Mouse (Mus musculus) macrophage (primary cell): ENCODE measurements around the gene Pdzd2. TPM values are rescaled to one million over a fixed set of nuclear protein-coding genes. Genes with fewer than 3 reads are reported as not detected.

Source experiments
- H3K27ac ChIP-seq: fragments of 350-480 bp; formaldehyde crosslinking; 2 replicates; pipeline ENCODE4 v1.9.0; 2021
- H3K36me3 ChIP-seq: fragments of 350-480 bp; formaldehyde crosslinking; 2 replicates; pipeline ENCODE4 v1.9.0; 2021; ENCODE audit errors: inconsistent target
- H3K4me3 ChIP-seq: fragments of 350-480 bp; formaldehyde crosslinking; 2 replicates; pipeline ENCODE4 v1.9.0; 2021; ENCODE audit errors: inconsistent target
- H3K79me2 ChIP-seq: fragments of 350-480 bp; formaldehyde crosslinking; 2 replicates; pipeline ENCODE4 v1.9.0; 2021; ENCODE audit errors: inconsistent target
- WGBS: methylation state at CpG from one replicate; pipeline ENCODE4 v1.1.7; 2026; ENCODE audit warnings: inconsistent platforms; ENCODE audit not compliant: missing documents; 5-methylcytosine and 5-hydroxymethylcytosine counted together
- polyA plus RNA-seq: library from polyadenylated mRNA; stranded (reverse); fragments of 250-400 nt; gene quantifications from 3 replicates; pipeline ENCODE4 v1.2.4, GENCODE M21; 2018; ENCODE audit warnings: inconsistent platforms

Gene Pdzd2
- polyA plus RNA-seq, 1 experiment from 2014 or later: not detected

DNA sequence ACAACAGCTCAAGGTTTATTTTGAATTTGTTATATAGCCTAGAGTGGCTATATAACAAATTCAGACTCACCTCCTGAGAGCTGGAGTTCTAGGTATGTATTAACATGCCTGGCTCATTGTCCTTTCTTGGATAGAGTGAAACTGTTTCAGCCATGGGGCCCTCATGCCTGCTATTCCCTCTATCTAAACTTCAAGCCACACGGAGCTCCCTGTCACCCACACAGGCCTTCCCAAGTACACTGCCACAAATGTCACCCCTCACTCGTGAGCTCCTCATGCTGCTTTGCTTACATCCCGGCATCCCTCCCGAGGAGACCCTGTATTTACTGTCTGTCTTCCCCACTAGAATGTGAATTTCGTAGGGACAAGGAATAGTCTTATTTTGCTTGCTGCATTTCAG is 103.3 kb downstream of the Pdzd2 start:
- Histone ChIP-seq H3K27ac (no peak overlapping the region), H3K36me3 (no peaks in the 10 kb centered on the region), H3K4me3 (no peak overlapping the region), H3K79me2 (no peaks in the 10 kb centered on the region)
- 83% methylated on average over 5 of the region's 5 CpGs for WGBS

DNA sequence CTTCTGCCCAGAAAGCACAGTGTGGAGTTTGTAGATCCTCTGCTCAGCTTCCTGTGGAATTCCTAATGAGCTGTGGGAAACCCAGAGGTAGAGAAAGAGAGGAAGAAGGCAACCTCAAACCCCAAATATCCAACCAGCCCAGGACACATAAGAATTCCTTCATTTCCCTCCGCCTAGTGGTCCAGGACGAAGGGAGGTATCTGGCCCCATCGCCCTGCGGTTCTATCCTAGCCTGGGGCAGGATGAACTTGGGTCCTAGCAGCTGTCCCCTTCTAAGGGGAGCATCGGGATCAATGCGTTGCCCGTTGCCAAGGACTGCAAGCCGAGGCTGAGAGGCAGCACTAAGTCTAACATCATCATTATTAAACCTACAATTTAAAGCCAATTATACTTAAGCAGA is 104.8 kb downstream of the Pdzd2 start:
- Histone ChIP-seq H3K27ac (no peak overlapping the region), H3K79me2 (no peaks in the 10 kb centered on the region), H3K36me3 (no peaks in the 10 kb centered on the region), H3K4me3 (no peak overlapping the region)
- WGBS: 88% methylated on average over 8 of the region's 8 CpGs

DNA sequence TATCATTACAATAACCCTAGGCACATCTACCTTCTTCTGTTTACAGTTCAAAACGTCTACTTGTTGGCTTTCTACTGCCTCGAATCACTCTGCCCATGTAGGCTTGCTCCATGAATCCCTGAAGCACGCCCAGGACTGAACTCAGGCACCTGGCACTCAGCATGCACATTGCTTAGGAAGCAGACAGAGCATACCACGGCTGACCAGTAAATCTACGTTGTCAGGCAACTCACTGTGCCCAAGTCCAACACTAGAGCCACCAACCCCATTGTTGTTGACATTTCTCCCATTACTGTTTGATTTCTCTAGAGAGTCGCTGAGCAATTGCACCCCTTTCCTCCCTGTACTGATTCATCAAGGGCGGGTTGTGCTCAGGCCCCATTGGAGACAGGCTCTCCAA is 110.6 kb downstream of the Pdzd2 start:
- WGBS: 94% methylated on average over 7 of the region's 7 CpGs
- Histone ChIP-seq H3K79me2 (no peaks in the 10 kb centered on the region), H3K27ac (no peak overlapping the region), H3K4me3 (no peak overlapping the region), H3K36me3 (no peaks in the 10 kb centered on the region)

GRCm38 (mm10) chr15:12628451-12628850 is 111.3 kb downstream of the Pdzd2 start:
- WGBS: 95% methylated on average over 7 of the region's 7 CpGs
- no peak overlapping the region for H3K27ac ChIP-seq
- H3K36me3 ChIP-seq: no peaks in the 10 kb centered on the region
- H3K79me2 ChIP-seq: no peaks in the 10 kb centered on the region
- H3K4me3 ChIP-seq: no peak overlapping the region

- Histone ChIP-seq H3K27ac (no peak overlapping the region), H3K36me3 (no peaks in the 10 kb centered on the region), H3K4me3 (no peak overlapping the region), H3K79me2 (no peaks in the 10 kb centered on the region)
- 35% methylated on average over 9 of the region's 9 CpGs for whole genome bisulfite sequencing
Measured at GRCm38 (mm10) chr15:12626930-12627329, 112.8 kb downstream of the Pdzd2 start.

GRCm38 (mm10) chr15:12626166-12626565 is 113.6 kb downstream of the Pdzd2 start:
- Histone ChIP-seq H3K36me3 (no peaks in the 10 kb centered on the region), H3K27ac (no peak overlapping the region), H3K79me2 (no peaks in the 10 kb centered on the region), H3K4me3 (no peak overlapping the region)
- 17% methylated on average over 8 of the region's 8 CpGs for WGBS

DNA sequence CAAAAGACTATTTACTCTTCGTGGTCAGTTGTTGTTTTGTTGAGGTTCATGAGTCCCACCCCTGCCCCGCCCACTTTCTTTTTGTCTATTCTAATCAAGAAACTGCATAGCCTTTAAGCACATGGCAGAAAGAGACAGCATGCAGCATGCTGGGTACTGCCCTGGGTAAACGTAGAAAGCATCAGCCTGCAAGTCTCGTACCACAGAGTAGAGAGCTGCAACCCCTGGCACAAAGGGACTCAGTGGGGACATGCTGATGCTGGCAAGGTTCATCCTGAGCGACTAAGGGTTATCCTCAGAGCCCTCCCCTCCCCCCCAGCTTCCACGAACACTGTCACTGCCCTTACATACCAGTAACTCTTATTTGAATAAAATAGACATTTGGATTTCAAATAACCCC is 114.2 kb downstream of the Pdzd2 start:
- H3K4me3 ChIP-seq: no peak overlapping the region
- no peaks in the 10 kb centered on the region for H3K79me2 ChIP-seq
- 91% methylated on average over 6 of the region's 6 CpGs for whole genome bisulfite sequencing

DNA sequence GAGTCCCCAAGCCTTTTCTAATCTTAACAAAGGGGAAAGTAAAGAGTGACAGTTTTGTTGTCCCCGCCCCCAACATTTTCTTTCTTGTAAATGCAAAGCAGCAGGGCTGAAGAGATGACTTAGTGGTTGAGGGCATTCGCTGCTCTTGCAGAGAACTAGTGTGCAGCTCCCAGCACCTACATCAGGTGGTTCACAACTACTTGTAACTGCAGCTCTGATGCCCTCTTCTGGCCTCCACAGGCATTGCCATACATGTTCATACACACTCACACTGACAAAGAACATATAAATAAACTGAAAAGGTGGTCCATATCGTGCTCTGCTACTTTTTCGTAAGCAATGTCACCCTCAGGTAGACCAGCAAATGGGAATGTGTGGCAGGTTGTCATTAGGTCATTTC is 116.2 kb downstream of the Pdzd2 start:
- WGBS: 92% methylated on average over 4 of the region's 4 CpGs

More for the DNA sequence above, 114.2 kb downstream of the Pdzd2 start:
- H3K27ac ChIP-seq: no peak overlapping the region
- H3K36me3 ChIP-seq: no peaks in the 10 kb centered on the region

DNA sequence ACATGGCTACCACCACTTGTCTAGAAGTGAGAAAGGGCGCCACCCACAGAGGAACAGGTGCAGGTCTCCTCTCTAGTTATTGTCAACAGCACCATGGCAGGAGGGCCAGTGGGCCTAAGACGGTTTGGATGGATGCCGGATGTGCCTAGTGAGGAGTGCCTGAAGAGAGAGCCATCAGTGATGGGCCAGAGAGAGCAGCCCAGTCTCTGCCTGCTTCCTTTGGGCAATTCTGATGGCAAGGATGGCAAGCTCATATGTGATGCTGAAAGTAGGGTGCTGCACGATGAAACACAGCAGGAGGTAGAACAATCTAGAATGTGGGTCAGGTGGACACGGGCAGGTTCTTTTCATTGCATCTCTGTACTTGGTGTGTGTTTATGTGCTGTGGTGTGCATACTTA is 117.0 kb downstream of the Pdzd2 start:
- WGBS: 97% methylated on average over 5 of the region's 5 CpGs
- Histone ChIP-seq H3K36me3 (no peaks in the 10 kb centered on the region), H3K4me3 (no peak overlapping the region), H3K79me2 (no peaks in the 10 kb centered on the region), H3K27ac (no peak overlapping the region)

More for the DNA sequence above, 116.2 kb downstream of the Pdzd2 start:
- no peaks in the 10 kb centered on the region for H3K36me3 ChIP-seq
- no peaks in the 10 kb centered on the region for H3K79me2 ChIP-seq
- H3K4me3 ChIP-seq: no peak overlapping the region
- H3K27ac ChIP-seq: no peak overlapping the region

DNA sequence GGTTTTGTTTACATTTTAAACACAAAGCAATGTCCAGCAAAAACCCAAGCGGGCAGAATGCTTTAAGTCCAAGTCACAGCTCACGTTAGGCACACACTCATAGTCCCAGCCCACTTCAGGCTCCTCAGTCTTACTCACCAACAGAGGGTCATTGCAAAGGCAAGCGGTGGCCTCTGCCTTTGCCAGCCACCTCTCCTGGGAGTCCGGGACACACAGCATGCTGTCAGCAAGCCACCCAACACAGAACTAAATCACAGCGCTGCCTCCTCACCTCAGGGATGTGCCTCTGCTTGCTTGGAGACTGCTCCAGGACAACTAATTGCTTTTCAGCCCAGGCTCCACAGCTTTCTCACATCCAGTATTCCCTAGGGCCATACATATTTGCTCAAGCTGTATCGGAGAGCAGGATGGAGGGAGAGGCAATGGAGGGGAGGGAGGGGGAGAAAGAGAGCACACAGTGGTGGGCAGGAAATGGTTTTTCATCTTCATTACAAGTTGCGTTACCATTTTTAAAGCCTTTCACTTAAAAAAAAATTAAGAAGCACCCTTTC is 117.6 kb downstream of the Pdzd2 start:
- H3K4me3 ChIP-seq: no peak overlapping the region
- no peaks in the 10 kb centered on the region for H3K36me3 ChIP-seq
- 95% methylated on average over 7 of the region's 7 CpGs for WGBS

GRCm38 (mm10) chr15:12619273-12619672 is 120.5 kb downstream of the Pdzd2 start:
- no peak overlapping the region for H3K4me3 ChIP-seq
- no peak overlapping the region for H3K27ac ChIP-seq
- no peaks in the 10 kb centered on the region for H3K36me3 ChIP-seq
- 95% methylated on average over 8 of the region's 8 CpGs for WGBS
- H3K79me2 ChIP-seq: no peaks in the 10 kb centered on the region

More for the DNA sequence above, 117.6 kb downstream of the Pdzd2 start:
- no peak overlapping the region for H3K27ac ChIP-seq
- H3K79me2 ChIP-seq: no peaks in the 10 kb centered on the region

GRCm38 (mm10) chr15:12617651-12618050 is 122.1 kb downstream of the Pdzd2 start:
- WGBS: 6% methylated on average over 11 of the region's 11 CpGs
- no peaks in the 10 kb centered on the region for H3K79me2 ChIP-seq
- H3K4me3 ChIP-seq: no peak overlapping the region
- H3K36me3 ChIP-seq: no peaks in the 10 kb centered on the region
- no peak overlapping the region for H3K27ac ChIP-seq

- 42% methylated on average over 8 of the region's 8 CpGs for WGBS
- no peaks in the 10 kb centered on the region for H3K36me3 ChIP-seq
- no peak overlapping the region for H3K27ac ChIP-seq
- no peak overlapping the region for H3K4me3 ChIP-seq
- no peaks in the 10 kb centered on the region for H3K79me2 ChIP-seq
Measured at GRCm38 (mm10) chr15:12617220-12617619, 122.5 kb downstream of the Pdzd2 start.

- Histone ChIP-seq H3K36me3 (no peaks in the 10 kb centered on the region), H3K27ac (no peak overlapping the region), H3K4me3 (no peak overlapping the region), H3K79me2 (no peaks in the 10 kb centered on the region)
- 86% methylated on average over 20 of the region's 20 CpGs for WGBS
Measured at GRCm38 (mm10) chr15:12614944-12615878, 124.5 kb downstream of the Pdzd2 start.

DNA sequence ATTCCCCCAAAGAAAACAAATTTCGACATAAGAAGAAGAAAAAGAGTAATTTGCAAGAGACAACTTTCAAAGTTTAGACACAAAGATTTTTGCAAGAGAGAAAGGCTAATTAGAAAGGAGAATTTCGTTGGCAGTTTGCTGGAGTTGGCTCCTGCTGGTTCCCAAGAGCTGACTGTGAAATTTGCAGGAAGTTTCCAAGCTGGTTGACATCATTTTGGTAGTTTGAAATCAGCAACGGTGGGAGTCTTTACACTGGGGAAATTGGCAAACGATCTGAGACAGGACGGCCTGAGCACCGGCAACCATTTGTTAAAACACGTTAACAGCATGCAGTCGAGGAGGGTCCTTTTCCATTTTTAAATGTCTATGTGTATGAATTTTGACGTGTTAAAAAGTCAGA is 125.7 kb downstream of the Pdzd2 start:
- Histone ChIP-seq H3K27ac (no peak overlapping the region), H3K36me3 (no peaks in the 10 kb centered on the region), H3K4me3 (no peak overlapping the region), H3K79me2 (no peaks in the 10 kb centered on the region)
- 82% methylated on average over 9 of the region's 9 CpGs for WGBS
